Mouse (Mus musculus): ENCODE measurements around the gene Slc25a48.

DNA sequence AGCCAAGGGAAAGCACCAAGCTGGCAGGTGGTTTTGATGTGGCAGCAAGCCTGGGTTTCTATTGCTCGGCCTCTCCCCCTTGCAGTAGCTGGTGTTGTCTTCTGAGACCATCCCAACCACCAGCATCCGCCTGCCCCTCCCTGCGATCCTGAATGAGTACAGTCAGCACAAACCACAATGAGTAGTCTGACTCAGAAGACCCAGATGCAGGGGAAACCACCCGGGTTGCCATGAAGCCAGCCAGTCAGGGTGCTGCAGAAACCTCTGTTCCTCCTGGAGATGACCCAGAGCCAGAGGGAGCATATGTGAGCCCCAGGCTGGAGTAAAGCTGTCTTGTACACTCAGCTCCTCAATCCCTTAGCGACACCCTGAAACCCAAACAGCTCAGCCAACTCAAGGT, 38.6 kb downstream of the Slc25a48 start:
- no peak for TF ChIP-seq GATA1 (IDR thresholded peaks at IDR 0.05; ENCODE audit: low read length)
- TF ChIP-seq TAL1 (IDR thresholded peaks at IDR 0.05; ENCODE audit: low read length), result no peak
